Mouse (Mus musculus): ENCODE data around the gene Rxfp4.
A peak's percentile ranks its signal among the peaks of the same experiment; 100 is the strongest.
"Not testable (repeated sequence)": the region's sequence is repeated elsewhere in the genome, so short reads cannot be mapped to it uniquely, and the experiment has no call there.

Rxfp4 gene

DNA sequence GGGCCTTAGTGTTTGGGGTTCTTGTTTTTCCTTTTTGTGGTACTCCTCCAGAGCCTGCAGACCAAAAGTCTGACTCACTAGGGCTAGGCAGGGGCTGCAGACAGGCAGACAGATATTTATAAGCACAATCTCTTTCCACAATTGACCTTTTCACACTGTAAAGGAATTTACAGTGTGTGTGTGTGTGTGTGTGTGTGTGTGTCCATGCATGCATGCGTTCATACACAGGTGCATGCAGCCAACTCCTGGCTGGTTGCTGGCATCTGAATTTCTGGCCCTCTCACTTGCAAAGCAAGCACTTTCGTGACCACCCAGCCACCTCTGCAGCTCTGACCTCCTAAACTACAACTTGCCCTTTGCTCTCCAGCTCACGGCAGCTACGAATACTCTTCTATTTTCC is 43.9 kb downstream of the Rxfp4 start:
- DNase-seq (ENCODE audit: low spot score in 2 of 2), result no peak

DNA sequence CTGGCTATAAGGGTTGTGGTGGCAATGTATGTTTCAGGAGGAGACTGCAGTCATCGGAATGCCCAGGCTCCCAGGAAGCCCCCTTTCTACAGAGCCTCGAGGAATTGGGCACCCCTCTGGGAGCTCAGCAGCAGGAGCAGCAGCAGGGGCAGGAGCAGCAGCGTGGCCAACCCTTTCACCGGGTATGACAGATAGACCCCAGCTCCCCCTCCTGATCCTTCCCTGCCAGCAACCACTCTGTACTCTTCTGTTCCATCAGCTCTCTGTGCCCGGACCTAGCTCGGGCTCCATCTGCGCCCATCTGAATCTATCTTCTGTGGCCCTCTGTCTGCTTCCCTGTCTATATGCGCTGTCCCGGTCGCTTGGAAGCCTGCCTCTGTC is 45.2 kb downstream of the Rxfp4 start:
- no peak for DNase-seq (ENCODE audit: low spot score in 2 of 2)

DNA sequence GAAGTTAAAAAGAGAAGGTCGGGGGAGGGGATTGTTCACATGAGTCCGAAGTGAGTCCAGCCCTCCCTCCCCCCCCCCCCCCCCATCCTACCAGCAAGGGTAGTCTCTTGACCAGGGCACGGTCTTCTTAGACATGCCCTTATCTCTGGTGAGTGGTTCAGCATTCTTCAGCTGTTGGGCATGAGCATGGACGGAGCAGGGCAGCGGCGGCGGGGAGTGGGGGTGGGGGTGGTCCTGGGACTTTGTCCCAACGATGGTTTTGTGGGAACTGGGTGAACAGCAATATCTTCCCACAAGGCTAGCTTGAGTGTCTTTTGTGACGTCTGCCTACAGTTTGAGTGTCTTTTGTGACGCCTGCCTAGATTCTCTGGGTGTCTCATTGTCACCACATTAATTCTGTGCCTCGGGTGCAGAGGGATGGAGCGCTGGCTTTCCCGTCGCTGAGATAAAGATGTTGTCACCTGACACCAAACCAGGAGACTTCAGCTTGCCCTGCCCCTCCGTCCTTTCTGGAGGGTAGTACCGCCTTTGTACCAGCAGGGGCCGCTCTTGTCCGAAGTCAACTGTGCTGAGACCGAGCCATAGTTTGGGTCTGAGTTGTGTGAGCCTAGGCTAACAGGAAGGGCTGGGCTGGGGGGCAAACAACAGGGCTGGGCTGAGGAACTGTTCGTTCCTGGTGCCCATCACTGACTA is 45.7 kb downstream of the Rxfp4 start:
- peak; percentile 80 to 84 for DNase-seq (ENCODE audit: low spot score in 2 of 2)

GRCm38 (mm10) chr3:88605666-88606065 is 47.3 kb downstream of the Rxfp4 start, which contains the start of gene Arhgef2:
Gene Arhgef2, plus strand, starts transcription at chr3:88605966.
- DNase-seq (ENCODE audit: low spot score in 2 of 2), result not testable (repeated sequence)

DNA sequence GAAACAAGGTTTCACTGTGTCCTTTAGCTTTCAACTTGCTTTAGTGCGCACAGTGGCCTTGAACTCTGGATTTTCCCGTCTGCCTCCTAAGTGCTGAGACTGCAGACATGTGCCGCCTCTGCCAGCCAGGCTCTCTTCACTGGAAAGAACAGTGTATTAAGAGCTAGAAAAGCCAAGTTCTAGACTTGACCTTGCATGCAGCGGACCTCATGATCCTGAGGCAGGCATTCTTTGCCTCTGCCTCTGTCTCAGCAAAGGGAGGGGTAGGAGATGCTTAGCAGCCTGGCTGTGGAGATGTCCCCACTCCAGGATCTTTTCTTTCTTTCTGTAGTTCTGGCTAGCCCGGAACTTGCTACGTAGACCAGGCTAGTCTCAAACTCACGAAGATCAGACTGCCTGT is 48.1 kb downstream of the Rxfp4 start:
- DNase-seq (ENCODE audit: low spot score in 2 of 2), result no peak

- DNase-seq (ENCODE audit: low spot score in 2 of 2), result no peak
Measured at GRCm38 (mm10) chr3:88603714-88604161, 49.2 kb downstream of the Rxfp4 start.

DNA sequence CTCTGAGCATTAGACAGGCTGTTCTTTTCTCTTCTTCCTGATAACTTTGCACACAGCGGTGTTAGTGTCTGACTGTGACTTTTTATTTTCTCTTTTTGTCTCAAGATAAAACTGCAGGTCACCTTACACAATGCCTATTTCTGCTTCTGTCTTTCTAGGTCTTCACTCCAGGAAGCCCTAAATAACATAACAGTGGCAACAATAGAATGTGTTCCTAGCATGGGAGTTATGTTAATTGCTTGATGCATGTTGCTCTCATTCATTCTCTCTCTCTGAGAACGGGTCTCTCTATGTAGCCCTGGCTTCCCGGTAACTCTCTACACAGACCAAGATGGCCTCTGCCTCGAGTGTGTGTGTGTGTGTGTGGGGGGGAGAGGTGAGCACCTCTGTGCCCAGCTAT is 50.5 kb downstream of the Rxfp4 start:
- no peak for DNase-seq (ENCODE audit: low spot score in 2 of 2)

All from right cerebral cortex, postnatal 36 days (tissue).